Mouse (Mus musculus) limb, embryonic 14.5 days (tissue): Measurements from ENCODE around the gene Padi4. TPM values are rescaled to one million over a fixed set of nuclear protein-coding genes. Genes with fewer than 3 reads are reported as not detected.

Source experiments
- ATAC-seq: fragments of 200-750 bp; cut with Nextera tagmentation; 2 replicates; pipeline ENCODE4 v1.8.0; 2017; ENCODE audit warnings: low read depth, moderate number of reproducible peaks, moderate TSS enrichment; ENCODE audit not compliant: low FRiP score
- DNase-seq: peaks from one replicate; pipeline ENCODE4 v3.0.0-alpha.2; 2015; ENCODE audit warnings: low spot score
- H3K27ac ChIP-seq: fragments of 300-500 bp; sonication (generic); replicated peaks from 2 replicates; pipeline ENCODE4 v1.5.1; 2014; ENCODE audit warnings: low read depth, mild to moderate bottlenecking, low read length, moderate library complexity, mixed read lengths
- H3K27me3 ChIP-seq: fragments of 300-500 bp; sonication (generic); 2 replicates; pipeline ENCODE4 v1.6.1; 2014; ENCODE audit warnings: low read length, mixed read lengths; ENCODE audit not compliant: control insufficient read depth, insufficient read depth
- H3K36me3 ChIP-seq: fragments of 300-500 bp; sonication (generic); 2 replicates; pipeline ENCODE4 v1.6.1; 2014; ENCODE audit warnings: mild to moderate bottlenecking, low read length, moderate library complexity, mixed read lengths; ENCODE audit not compliant: control insufficient read depth, insufficient read depth
- H3K4me1 ChIP-seq: fragments of 300-500 bp; sonication (generic); 2 replicates; pipeline ENCODE4 v1.6.1; 2014; ENCODE audit warnings: antibody characterized with exemption, low read length, mixed read lengths; ENCODE audit not compliant: control insufficient read depth, insufficient read depth
- H3K4me2 ChIP-seq: fragments of 300-500 bp; sonication (generic); replicated peaks from 2 replicates; pipeline ENCODE4 v1.6.1; 2014; ENCODE audit warnings: low read depth, mild to moderate bottlenecking, low read length, moderate library complexity; ENCODE audit not compliant: severe bottlenecking
- H3K4me3 ChIP-seq: fragments of 300-500 bp; sonication (generic); replicated peaks from 2 replicates; pipeline ENCODE4 v1.5.1; 2014; ENCODE audit warnings: low read length
- H3K9ac ChIP-seq: fragments of 300-500 bp; sonication (generic); 2 replicates; pipeline ENCODE4 v1.6.1; 2014; ENCODE audit warnings: mild to moderate bottlenecking, low read depth, low read length, moderate library complexity; ENCODE audit not compliant: severe bottlenecking
- H3K9me3 ChIP-seq: fragments of 300-500 bp; sonication (generic); 2 replicates; pipeline ENCODE4 v1.6.1; 2016; ENCODE audit warnings: low read length; ENCODE audit not compliant: control insufficient read depth
- POLR2A ChIP-seq: fragments of 200-500 bp; IDR thresholded peaks from 2 replicates; pipeline ENCODE4 v1.8.0; 2012; ENCODE audit warnings: inconsistent platforms, mild to moderate bottlenecking, moderate library complexity, borderline replicate concordance; ENCODE audit not compliant: insufficient read depth, insufficient read length; ENCODE audit errors: extremely low read depth
- WGBS: fragments of 180-500 bp; shearing (Covaris S2); extraction: QIAGEN DNeasy Blood & Tissue Kit; methylation state at CpG from one replicate; pipeline ENCODE4 v1.1.7; 2014; 5-methylcytosine and 5-hydroxymethylcytosine counted together
- polyA plus RNA-seq, 2 experiments: library from polyadenylated mRNA; depleted of rRNA in 1 of 2; stranded (reverse) in 1 of 2; unstranded in 1 of 2; fragments of >200 nt; fragmentation: Nextera tagmentation in 1 of 2; extraction: Ambion mirVana in 1 of 2; gene quantifications; 2 replicates each; pipeline versions ENCODE4 v1.2.1 to v1.2.3; 2012 to 2014

Padi4 gene
- polyA plus RNA-seq, 2 experiments, result 0.11 TPM; not detected in 1

DNA sequence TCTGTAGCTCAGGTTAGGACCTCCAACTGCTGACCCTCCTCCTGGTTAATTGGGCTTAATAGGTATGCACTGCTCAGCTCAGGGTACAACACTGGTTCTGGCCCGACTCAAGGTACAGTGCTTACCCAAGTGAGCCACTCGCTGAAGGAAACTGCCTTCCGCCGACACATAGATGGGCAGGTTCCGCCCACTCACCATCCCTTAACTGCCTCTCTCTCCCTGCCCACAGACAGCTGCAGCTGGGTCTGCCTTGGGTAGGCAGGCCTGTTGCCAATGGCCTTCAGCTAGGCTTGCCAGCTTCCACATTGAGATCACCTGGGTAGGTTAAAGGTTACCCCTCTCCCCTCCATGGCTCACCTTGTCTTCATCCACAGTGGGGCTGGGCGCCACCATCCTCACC, 32.6 kb downstream of the Padi4 start:
- no peak for TF ChIP-seq POLR2A
- Histone ChIP-seq H3K27me3 (no peaks in the 10 kb centered on the region), H3K4me2 (no peak overlapping the region), H3K9ac (no peak overlapping the region), H3K4me1 (no peaks in the 10 kb centered on the region), H3K27ac (no peak overlapping the region), H3K4me3 (no peak overlapping the region), H3K9me3 (no peaks in the 10 kb centered on the region), H3K36me3 (no peaks in the 10 kb centered on the region)
- 83% methylated on average over 6 of the region's 6 CpGs for WGBS
- no peak for ATAC-seq
- no peak for DNase-seq

GRCm38 (mm10) chr4:140740655-140741054, 33.4 kb downstream of the Padi4 start:
- WGBS, result 80% methylated on average over 11 of the region's 11 CpGs
- no peak for ATAC-seq

GRCm38 (mm10) chr4:140732871-140733270, 41.2 kb downstream of the Padi4 start:
- Histone ChIP-seq H3K36me3 (no peaks in the 10 kb centered on the region), H3K4me1 (no peaks in the 10 kb centered on the region), H3K27me3 (no peaks in the 10 kb centered on the region), H3K4me3 (no peak overlapping the region), H3K9ac (no peak overlapping the region), H3K9me3 (no peaks in the 10 kb centered on the region), H3K4me2 (no peak overlapping the region), H3K27ac (no peak overlapping the region)
- 62% methylated on average over 7 of the region's 7 CpGs for WGBS
- no peak for DNase-seq
- no peak for TF ChIP-seq POLR2A
- ATAC-seq, result no peak

More at GRCm38 (mm10) chr4:140740655-140741054, 33.4 kb downstream of the Padi4 start:
- DNase-seq, result no peak
- Histone ChIP-seq H3K4me1 (no peaks in the 10 kb centered on the region), H3K27me3 (no peaks in the 10 kb centered on the region), H3K27ac (no peak overlapping the region), H3K36me3 (no peaks in the 10 kb centered on the region), H3K4me2 (no peak overlapping the region), H3K4me3 (no peak overlapping the region), H3K9ac (no peak overlapping the region), H3K9me3 (no peaks in the 10 kb centered on the region)
- no peak for TF ChIP-seq POLR2A

GRCm38 (mm10) chr4:140731654-140732053, 42.4 kb downstream of the Padi4 start:
- DNase-seq, result no peak

DNA sequence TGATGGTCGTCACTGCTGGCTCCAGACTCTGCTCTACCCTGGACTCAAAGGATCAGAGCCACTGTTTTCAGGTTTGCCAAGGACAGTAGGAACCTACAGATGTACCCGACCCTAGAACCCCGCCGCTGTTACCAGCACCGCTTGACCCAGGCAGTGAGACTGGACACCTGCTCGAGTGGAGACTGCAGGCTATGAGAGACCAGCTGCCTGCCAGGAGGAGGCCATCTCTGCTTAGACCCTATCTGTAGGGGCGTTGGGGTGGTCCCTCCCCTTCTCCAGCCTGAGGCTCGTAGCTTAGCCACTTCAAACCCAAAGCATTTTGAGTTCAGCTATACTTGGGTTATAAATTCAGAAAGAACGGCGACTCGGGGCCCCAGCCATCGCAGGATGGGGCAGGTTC, 47.1 kb downstream of the Padi4 start:
- DNase-seq, result no peak
- 82% methylated on average over 12 of the region's 12 CpGs for WGBS

More at GRCm38 (mm10) chr4:140731654-140732053, 42.4 kb downstream of the Padi4 start:
- TF ChIP-seq POLR2A, result no peak
- no peaks in the 10 kb centered on the region for H3K4me1 ChIP-seq
- no peak overlapping the region for H3K9ac ChIP-seq
- H3K4me3 ChIP-seq, result no peak overlapping the region
- H3K27me3 ChIP-seq, result no peaks in the 10 kb centered on the region
- 74% methylated on average over 4 of the region's 4 CpGs for WGBS
- no peak overlapping the region for H3K4me2 ChIP-seq
- no peaks in the 10 kb centered on the region for H3K36me3 ChIP-seq
- no peaks in the 10 kb centered on the region for H3K9me3 ChIP-seq
- no peak for ATAC-seq
- H3K27ac ChIP-seq, result no peak overlapping the region

DNA sequence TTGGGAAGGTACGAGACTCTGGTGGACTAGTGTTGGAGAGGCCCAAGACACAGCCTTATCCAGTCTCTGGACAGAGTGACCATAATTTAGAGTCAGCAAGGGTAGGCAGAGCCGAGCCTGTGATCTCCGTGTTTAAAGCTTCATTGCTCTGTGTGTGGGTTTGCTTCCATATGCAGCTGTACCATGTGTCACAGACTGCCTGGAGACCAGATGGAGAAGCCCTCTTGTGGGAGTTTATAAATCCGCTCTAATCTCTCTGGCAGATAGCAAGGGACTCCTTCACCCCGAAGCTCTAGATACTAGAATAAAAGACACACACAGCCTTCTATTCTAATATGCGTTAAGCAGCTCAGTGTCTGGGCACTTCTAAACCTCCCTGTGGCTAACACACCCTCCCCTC, 49.3 kb downstream of the Padi4 start:
- DNase-seq (peak; percentile 11), ATAC-seq (no peak)
- no peaks in the 10 kb centered on the region for H3K9me3 ChIP-seq
- WGBS, result 61% methylated on average over 6 of the region's 6 CpGs
- TF ChIP-seq POLR2A, result no peak
- peaks cover 57% of the 10 kb centered on the region for H3K36me3 ChIP-seq
- H3K27ac ChIP-seq, result no peak overlapping the region
- no peaks in the 10 kb centered on the region; the same call in 1 of the 2 replicates for H3K4me1 ChIP-seq
- H3K27me3 ChIP-seq, result no peaks in the 10 kb centered on the region
- no peak overlapping the region for H3K9ac ChIP-seq
- no peak overlapping the region for H3K4me3 ChIP-seq
- no peak overlapping the region for H3K4me2 ChIP-seq

More for the DNA sequence above, 47.1 kb downstream of the Padi4 start:
- Histone ChIP-seq H3K4me1 (no peaks in the 10 kb centered on the region; the same call in 1 of the 2 replicates), H3K4me3 (no peak overlapping the region), H3K27ac (no peak overlapping the region), H3K9me3 (no peaks in the 10 kb centered on the region), H3K27me3 (no peaks in the 10 kb centered on the region), H3K4me2 (no peak overlapping the region), H3K36me3 (peaks cover 36% of the 10 kb centered on the region), H3K9ac (no peak overlapping the region)
- TF ChIP-seq POLR2A, result no peak
- no peak for ATAC-seq
